Mouse (Mus musculus): ENCODE data around the gene Scnm1.

The Scnm1 gene

GRCm38 (mm10) chr3:95106338-95107117 lies 27.3 kb downstream of the Scnm1 start, which contains the start of gene Pip5k1a:
Gene Pip5k1a (minus strand): TSS chr3:95106930.
- peak; percentile 98 for DNase-seq

- DNase-seq = no peak
These were observed 28.0 kb downstream of the Scnm1 start for GRCm38 (mm10) chr3:95105586-95106337.

DNA sequence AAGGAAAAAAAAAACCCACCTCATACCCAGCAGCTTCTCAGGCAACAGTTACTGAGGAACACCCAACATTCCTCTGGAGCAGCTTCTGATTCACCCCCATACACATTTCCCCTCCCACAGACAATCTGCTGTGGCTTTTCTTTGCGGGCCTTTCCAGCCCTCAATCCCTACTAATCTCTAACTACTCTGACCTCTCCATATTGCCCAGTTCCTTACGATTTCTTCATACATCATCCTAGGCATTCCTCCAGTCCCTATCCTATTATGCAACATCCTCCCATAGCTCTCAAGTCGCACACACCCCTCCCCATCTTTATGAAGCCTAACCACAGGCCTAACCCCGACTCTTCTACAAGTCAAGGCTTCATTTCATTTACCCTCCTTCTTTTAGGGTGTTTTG lies 28.7 kb downstream of the Scnm1 start:
- DNase-seq = no peak

DNA sequence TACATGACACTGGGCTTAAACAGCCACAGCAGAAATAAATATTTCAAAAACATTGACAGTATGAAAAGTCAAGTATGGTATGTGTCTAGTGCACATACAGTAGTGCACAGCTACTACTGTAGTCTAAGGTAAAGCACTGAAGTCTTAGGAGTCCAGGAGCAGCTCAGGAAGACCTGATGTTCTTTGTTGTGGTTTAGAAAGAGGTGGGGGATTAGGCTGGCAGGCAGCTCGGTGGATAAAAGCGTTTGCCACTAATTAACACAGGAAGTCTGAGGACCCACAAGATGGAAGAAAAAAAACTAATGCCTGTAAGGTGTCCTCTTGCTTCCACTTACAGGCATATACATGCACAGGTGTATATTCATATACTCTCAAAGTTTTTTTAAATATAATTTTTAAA lies 33.0 kb downstream of the Scnm1 start:
- no peak for DNase-seq

- DNase-seq = no peak
These were observed 45.7 kb downstream of the Scnm1 start for GRCm38 (mm10) chr3:95088071-95088470.
